Mouse (Mus musculus) adrenal gland (tissue): ENCODE measurements around the gene Tmem176b.
"Not testable (repeated sequence)": the region's sequence is repeated elsewhere in the genome, so short reads cannot be mapped to it uniquely, and the experiment has no call there.

Experiments used
- intact Hi-C: fragments of 180-260 bp; cut with DNase I; formaldehyde crosslinking; loops from one replicate; pipeline ENCODE4 v1.15.1; 2025
- long read RNA-seq, 2 experiments: library from polyadenylated mRNA; unstranded; transcript quantifications; one replicate each; pipeline ENCODE4 v2.0.0; 2020; ENCODE audit warnings: borderline replicate concordance in 1 of 2; ENCODE audit not compliant: insufficient replicate concordance in 1 of 2

Gene Tmem176b
- long read RNA-seq, experiment 1, transcript Tmem176b-209 (7 exons, 986 nt): minor isoform, 75 of 516 reads
- long read RNA-seq, experiment 1, transcript Tmem176b-202 (7 exons, 1,648 nt): minor isoform, 75 of 516 reads
- long read RNA-seq, experiment 1, transcript Tmem176b-203 (7 exons, 1,414 nt): major isoform, 194 of 516 reads
- long read RNA-seq, experiment 1, transcript Tmem176b-201 (8 exons, 1,238 nt): minor isoform, 34 of 516 reads
- long read RNA-seq, experiment 1, partial matches to known transcripts: 35 of 516 reads
- long read RNA-seq, experiment 1, other reads (novel, unspliced or antisense): 103 of 516 reads
- long read RNA-seq, experiment 2, transcript Tmem176b-201 (8 exons, 1,238 nt): minor isoform, 55 of 709 reads
- long read RNA-seq, experiment 2, transcript Tmem176b-203 (7 exons, 1,414 nt): major isoform, 224 of 709 reads
- long read RNA-seq, experiment 2, transcript Tmem176b-209 (7 exons, 986 nt): minor isoform, 106 of 709 reads
- long read RNA-seq, experiment 2, transcript Tmem176b-202 (7 exons, 1,648 nt): minor isoform, 110 of 709 reads
- long read RNA-seq, experiment 2, partial matches to known transcripts: 130 of 709 reads
- long read RNA-seq, experiment 2, other reads (novel, unspliced or antisense): 84 of 709 reads

DNA sequence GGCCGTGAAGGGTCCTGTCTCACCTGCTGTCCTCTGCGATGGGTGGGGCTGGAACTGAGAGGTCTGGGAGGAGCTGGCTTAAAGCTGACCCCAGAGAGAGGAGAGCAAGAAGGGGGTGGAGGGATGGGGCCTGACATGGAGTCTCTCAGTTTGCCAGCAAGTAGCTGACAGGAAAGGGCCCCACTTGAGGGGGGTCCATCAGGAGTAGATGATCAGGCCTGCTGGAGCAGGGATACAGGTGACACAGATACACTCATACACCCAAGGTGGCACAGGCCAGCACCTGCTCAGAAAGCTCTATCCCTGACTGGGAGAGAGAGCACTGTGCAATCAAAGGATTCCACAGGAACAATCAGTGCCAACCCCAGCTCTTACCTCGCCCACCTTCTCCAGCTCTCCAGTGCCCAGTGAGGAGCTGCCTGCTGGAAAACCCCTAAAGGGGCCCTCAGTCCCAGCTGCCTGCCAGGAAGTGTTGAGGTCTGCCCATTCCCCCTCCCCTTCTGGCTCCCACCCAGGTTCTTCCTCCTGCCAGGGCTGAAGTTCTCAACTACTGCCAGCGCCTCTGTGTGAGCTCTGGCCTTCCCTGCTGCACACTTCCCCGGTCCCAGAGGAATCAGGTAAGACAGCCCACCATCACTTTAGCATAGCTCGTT, at the start of gene Tmem176b:
TSS of gene Tmem176b (minus strand) at position 524 of the 653 bp plus-strand sequence.
- intact Hi-C loops: no loop called here

DNA sequence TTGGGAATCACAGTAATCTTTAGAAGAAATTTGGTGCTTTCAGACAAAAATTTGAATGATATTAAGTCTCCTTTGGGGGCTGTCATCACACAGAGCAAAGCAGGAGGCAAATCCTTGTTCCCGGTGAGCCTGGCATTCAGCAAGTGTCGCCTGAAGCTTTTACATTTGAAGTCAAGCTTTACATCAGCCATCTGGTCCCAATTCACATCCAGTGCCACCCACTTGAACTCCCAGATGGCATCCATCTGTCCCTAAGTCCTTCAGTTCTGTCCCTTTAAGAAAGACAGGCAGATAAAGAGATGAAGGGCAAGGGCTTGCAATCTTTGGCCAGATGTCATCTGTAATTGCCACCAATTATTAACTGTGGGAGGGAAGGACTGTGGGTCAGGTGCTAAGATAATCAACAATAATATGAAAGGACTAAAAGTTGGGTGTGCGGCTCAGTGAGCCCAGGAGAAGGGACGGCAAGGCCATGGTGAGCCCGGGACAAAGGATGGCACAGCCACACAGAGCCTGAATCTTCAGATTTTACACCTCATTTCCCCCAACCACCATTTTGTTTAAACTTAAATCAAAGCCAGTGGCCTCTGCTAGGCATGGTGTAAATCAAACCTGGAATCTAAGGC, 35.3 kb upstream of the Tmem176b start:
- intact Hi-C loops: no loop called here

GRCm38 (mm10) chr6:48875515-48875914, 34.2 kb upstream of the Tmem176b start:
- intact Hi-C loops: no loop called here

DNA sequence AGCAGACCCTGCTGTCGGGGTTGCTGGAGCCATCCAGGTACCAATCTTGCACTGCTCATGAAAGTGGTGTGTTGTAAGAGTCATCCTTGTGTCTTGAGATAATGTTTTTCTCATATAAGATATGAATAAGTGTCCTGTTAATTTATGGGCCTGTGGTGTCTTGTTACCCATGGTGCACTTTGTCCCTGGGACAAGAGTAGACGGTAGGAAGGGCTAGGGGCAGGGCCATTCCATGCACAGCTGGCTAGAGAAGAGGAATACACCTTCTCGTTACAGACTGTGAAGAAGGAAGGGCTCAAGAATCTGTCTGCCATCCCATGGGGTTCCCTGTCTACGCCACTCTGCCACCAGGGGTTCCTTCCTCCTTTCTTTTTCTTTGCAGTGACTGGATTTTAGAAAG, 33.3 kb upstream of the Tmem176b start:
- intact Hi-C loops: no loop called here

- intact Hi-C loops: no loop called here
These were observed 31.3 kb upstream of the Tmem176b start, which contains the start of gene Aoc1 for GRCm38 (mm10) chr6:48872596-48872995. Gene Aoc1 (plus strand): TSS chr6:48872896.

DNA sequence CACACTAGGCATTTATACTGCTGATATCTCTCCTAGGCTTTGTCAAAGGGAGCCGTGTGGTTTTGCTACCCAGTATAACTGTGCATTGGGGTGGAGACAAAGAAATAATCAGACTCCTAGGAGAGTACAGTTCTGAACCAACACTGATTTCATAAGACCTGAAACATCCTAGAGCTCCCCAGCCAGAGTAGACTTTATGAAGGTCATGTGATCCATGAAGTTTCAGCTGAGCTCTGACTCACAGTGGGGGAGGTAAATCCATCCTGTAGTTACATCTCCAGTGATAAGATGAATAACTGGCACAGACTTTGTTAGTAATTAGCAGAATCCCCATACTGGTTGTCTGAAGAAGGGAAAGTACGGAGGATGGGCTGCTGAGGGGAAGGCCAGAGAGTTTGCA, 28.5 kb upstream of the Tmem176b start:
- intact Hi-C loops: no loop called here

DNA sequence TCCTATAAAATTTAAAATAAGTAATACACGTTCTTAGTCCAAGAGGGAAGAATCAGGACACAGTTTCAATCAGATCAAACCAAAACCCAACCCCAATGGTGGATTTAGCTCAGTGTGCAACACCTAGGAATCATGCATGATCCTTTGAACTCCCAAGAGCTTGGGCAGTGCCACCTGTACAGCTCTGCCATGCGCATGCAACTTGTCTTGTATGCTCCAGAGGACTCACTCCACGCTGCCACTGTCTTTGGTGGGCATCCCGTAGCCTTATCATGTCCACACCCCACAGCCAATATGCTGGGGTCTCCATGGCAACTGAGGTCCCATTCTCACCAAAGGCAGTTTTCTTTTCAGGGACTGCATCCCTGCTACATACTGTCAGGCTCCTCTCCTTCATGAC, 25.9 kb upstream of the Tmem176b start:
- intact Hi-C loops: no loop called here

GRCm38 (mm10) chr6:48866355-48866950, 25.2 kb upstream of the Tmem176b start:
- intact Hi-C loops: not testable (repeated sequence)

GRCm38 (mm10) chr6:48865152-48865745, 24.0 kb upstream of the Tmem176b start:
- intact Hi-C loops: no loop called here

DNA sequence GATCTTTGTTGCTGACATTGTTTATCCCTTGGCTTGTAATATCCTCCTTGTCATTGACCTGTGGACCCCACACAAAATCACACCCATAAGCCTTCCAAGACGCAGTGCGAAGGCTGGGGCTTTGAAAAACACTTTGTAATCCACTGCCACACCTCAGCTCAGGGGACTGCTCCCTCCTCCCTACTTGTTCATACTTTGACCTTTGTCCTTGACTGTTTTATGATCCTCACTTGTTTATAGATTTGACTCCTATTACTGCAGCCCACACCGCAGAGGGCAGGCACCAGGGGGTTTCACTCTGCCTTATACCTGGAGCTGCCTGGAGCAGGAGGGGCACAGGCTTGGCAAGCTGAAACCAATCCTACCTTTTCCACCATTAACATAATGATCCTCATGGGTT, 23.4 kb upstream of the Tmem176b start:
- intact Hi-C loops: no loop called here

- intact Hi-C loops: no loop called here
These were observed 22.9 kb upstream of the Tmem176b start for GRCm38 (mm10) chr6:48864181-48864580.

- intact Hi-C loops: no loop called here
These were observed 22.2 kb upstream of the Tmem176b start for GRCm38 (mm10) chr6:48863488-48863887.

GRCm38 (mm10) chr6:48862816-48863215, 21.5 kb upstream of the Tmem176b start:
- intact Hi-C loops: no loop called here

GRCm38 (mm10) chr6:48861616-48862280, 20.5 kb upstream of the Tmem176b start:
- intact Hi-C loops: loop anchor here (2.0 kb wide), 2 partner anchors 51 to 93 kb away; no protein-coding TSS in a partner anchor

GRCm38 (mm10) chr6:48860851-48861250, 19.6 kb upstream of the Tmem176b start:
- intact Hi-C loops: loop anchor here (2.0 kb wide), 2 partner anchors 52 to 94 kb away; no protein-coding TSS in a partner anchor

GRCm38 (mm10) chr6:48860130-48860815, 19.0 kb upstream of the Tmem176b start:
- intact Hi-C loops: loop anchor here (2.0 kb wide), 2 partner anchors 53 to 95 kb away; no protein-coding TSS in a partner anchor

DNA sequence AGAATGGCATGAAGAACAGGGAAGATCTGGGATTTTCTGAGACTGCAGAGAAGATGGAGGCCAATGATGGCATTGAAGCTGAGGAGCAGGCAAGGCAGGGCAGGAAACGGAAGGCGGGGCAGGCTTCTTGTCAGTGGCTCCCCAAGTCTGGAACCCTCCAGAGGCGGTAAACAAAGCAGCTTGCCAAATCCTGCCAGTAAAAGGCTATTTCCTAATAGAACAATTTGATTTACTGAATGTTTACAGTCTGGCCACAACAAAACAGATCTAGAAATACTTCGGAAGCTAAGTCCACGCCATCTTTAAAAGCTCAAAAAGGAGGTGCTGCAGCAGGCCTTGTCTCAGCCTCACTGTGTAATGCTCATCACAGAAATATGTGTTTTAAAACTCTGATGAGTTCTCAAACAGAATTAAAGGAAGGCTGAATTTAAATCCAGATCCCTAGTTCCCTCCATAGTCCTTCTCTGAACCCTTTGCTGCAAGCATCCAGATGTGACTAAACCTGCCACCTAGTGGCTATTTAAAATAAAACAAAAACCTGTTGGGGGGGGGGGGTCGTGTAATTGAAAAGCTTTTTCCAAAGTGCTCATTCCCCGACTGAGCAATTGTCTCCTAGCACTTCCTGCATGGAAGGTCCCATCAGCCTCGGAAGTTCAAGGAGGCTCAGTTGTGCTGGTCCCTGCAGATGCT, 16.5 kb upstream of the Tmem176b start:
- intact Hi-C loops: loop anchor here (5.0 kb wide), 1 partner anchor 40 kb away; no protein-coding TSS in a partner anchor

GRCm38 (mm10) chr6:48854155-48854554, 12.9 kb upstream of the Tmem176b start:
- intact Hi-C loops: no loop called here
